Mouse (Mus musculus): ENCODE results near the gene Mif.

GRCm38 (mm10) chr10:75860746-75861145 is 706 bp upstream of the Mif start:
- TF ChIP-seq CTCF (IDR thresholded peaks at IDR 0.05; ENCODE audit: low read depth) (no peak), EP300 (IDR thresholded peaks at IDR 0.05; ENCODE audit: low read depth) (no peak)
